Mouse (Mus musculus) lung, embryonic 14.5 days (tissue): ENCODE data around the gene Icos. TPM values are rescaled to one million over a fixed set of nuclear protein-coding genes. Genes with fewer than 3 reads are reported as not detected.

Experiments
- ATAC-seq: fragments of 200-750 bp; cut with Nextera tagmentation; 2 replicates; pipeline ENCODE4 v1.8.0; 2017; ENCODE audit warnings: mild to moderate bottlenecking, moderate TSS enrichment, moderate library complexity; ENCODE audit not compliant: insufficient read depth
- DNase-seq: peaks from one replicate; pipeline ENCODE4 v3.0.0-alpha.2; 2015
- H3K27ac ChIP-seq: fragments of 300-500 bp; sonication (generic); 2 replicates; pipeline ENCODE4 v1.5.1; 2014; ENCODE audit warnings: low read depth, mild to moderate bottlenecking, moderate library complexity
- H3K27me3 ChIP-seq: fragments of 300-500 bp; sonication (generic); 2 replicates; pipeline ENCODE4 v1.6.1; 2014; ENCODE audit warnings: low read length, control low read depth; ENCODE audit not compliant: insufficient read depth
- H3K36me3 ChIP-seq: fragments of 300-500 bp; sonication (generic); 2 replicates; pipeline ENCODE4 v1.6.1; 2014; ENCODE audit warnings: control low read depth; ENCODE audit not compliant: insufficient read depth
- H3K4me1 ChIP-seq: fragments of 300-500 bp; sonication (generic); 2 replicates; pipeline ENCODE4 v1.6.1; 2014; ENCODE audit warnings: antibody characterized with exemption, control low read depth; ENCODE audit not compliant: insufficient read depth
- H3K4me2 ChIP-seq: fragments of 300-500 bp; sonication (generic); 2 replicates; pipeline ENCODE4 v1.6.1; 2014; ENCODE audit warnings: mild to moderate bottlenecking
- H3K4me3 ChIP-seq: fragments of 300-500 bp; sonication (generic); 2 replicates; pipeline ENCODE4 v1.5.1; 2014; ENCODE audit warnings: low read depth, low read length
- H3K9ac ChIP-seq: fragments of 300-500 bp; sonication (generic); 2 replicates; pipeline ENCODE4 v1.6.1; 2014
- H3K9me3 ChIP-seq: fragments of 300-500 bp; sonication (generic); 2 replicates; pipeline ENCODE4 v1.6.1; 2016; ENCODE audit warnings: low read depth, low read length, control low read depth
- CTCF ChIP-seq: IDR thresholded peaks from 2 replicates; pipeline ENCODE4 v1.5.1; 2016; ENCODE audit warnings: antibody characterized with exemption, low read depth
- WGBS: fragments of 180-500 bp; shearing (Covaris S2); extraction: QIAGEN DNeasy Blood & Tissue Kit; methylation state at CpG from one replicate; pipeline ENCODE4 v1.1.7; 2014; 5-methylcytosine and 5-hydroxymethylcytosine counted together
- polyA plus RNA-seq: library from polyadenylated mRNA; unstranded; fragments of >200 nt; fragmentation: Nextera tagmentation; extraction: Ambion mirVana; gene quantifications from 2 replicates; pipeline ENCODE4 v1.2.1, GENCODE M21; 2014

Gene Icos
- polyA plus RNA-seq, 1 experiment from 2014 or later: not detected

- 78% methylated on average over 4 of the region's 4 CpGs for WGBS
- ATAC-seq (no peak), DNase-seq (no peak)
These were observed 60.5 kb downstream of the Icos start for GRCm38 (mm10) chr1:61038223-61038622.

GRCm38 (mm10) chr1:61039310-61039709, 61.6 kb downstream of the Icos start:
- Histone ChIP-seq H3K4me1 (no peaks in the 10 kb centered on the region), H3K36me3 (no peaks in the 10 kb centered on the region), H3K27ac (no peak overlapping the region), H3K9ac (no peak overlapping the region), H3K27me3 (0 out of 2 replicates have a peak, but pooled peaks cover 4% of the 10 kb centered on the region), H3K9me3 (no peaks in the 10 kb centered on the region), H3K4me2 (no peak overlapping the region), H3K4me3 (no peak overlapping the region)
- no peak for TF ChIP-seq CTCF
- ATAC-seq (no peak), DNase-seq (no peak)
- WGBS: 69% methylated on average over 4 of the region's 4 CpGs

More at GRCm38 (mm10) chr1:61038223-61038622, 60.5 kb downstream of the Icos start:
- Histone ChIP-seq H3K4me3 (no peak overlapping the region), H3K36me3 (no peaks in the 10 kb centered on the region), H3K4me2 (no peak overlapping the region), H3K9ac (no peak overlapping the region), H3K9me3 (no peaks in the 10 kb centered on the region), H3K27me3 (0 out of 2 replicates have a peak, but pooled peaks cover 4% of the 10 kb centered on the region), H3K27ac (no peak overlapping the region), H3K4me1 (no peaks in the 10 kb centered on the region)
- TF ChIP-seq CTCF: no peak

- WGBS: 92% methylated on average over 4 of the region's 4 CpGs
- no peak overlapping the region for H3K9ac ChIP-seq
- H3K4me3 ChIP-seq: no peak overlapping the region
- no peaks in the 10 kb centered on the region for H3K4me1 ChIP-seq
- ATAC-seq (no peak), DNase-seq (no peak)
- TF ChIP-seq CTCF: no peak
- H3K27ac ChIP-seq: no peak overlapping the region
- no peaks in the 10 kb centered on the region for H3K36me3 ChIP-seq
- no peak overlapping the region for H3K4me2 ChIP-seq
- no peaks in the 10 kb centered on the region for H3K9me3 ChIP-seq
- H3K27me3 ChIP-seq: 0 out of 2 replicates have a peak, but pooled peaks cover 4% of the 10 kb centered on the region
These were observed 62.7 kb downstream of the Icos start for GRCm38 (mm10) chr1:61040401-61040800.

GRCm38 (mm10) chr1:61042842-61043241, 65.1 kb downstream of the Icos start:
- Histone ChIP-seq H3K9me3 (no peaks in the 10 kb centered on the region), H3K27ac (no peak overlapping the region), H3K36me3 (no peaks in the 10 kb centered on the region), H3K9ac (no peak overlapping the region), H3K27me3 (no peaks in the 10 kb centered on the region), H3K4me3 (no peak overlapping the region), H3K4me2 (no peak overlapping the region), H3K4me1 (no peaks in the 10 kb centered on the region)
- 77% methylated on average over 2 of the region's 2 CpGs for WGBS
- no peak for TF ChIP-seq CTCF
- peak; percentile 6 for DNase-seq
- ATAC-seq: no peak

- Histone ChIP-seq H3K4me2 (no peak overlapping the region), H3K9ac (no peak overlapping the region), H3K27ac (no peak overlapping the region), H3K36me3 (no peaks in the 10 kb centered on the region), H3K4me1 (no peaks in the 10 kb centered on the region), H3K4me3 (no peak overlapping the region), H3K9me3 (no peaks in the 10 kb centered on the region), H3K27me3 (no peaks in the 10 kb centered on the region)
- ATAC-seq: no peak
- 75% methylated on average over 3 of the region's 3 CpGs for WGBS
- DNase-seq: no peak
- TF ChIP-seq CTCF: no peak
These were observed 68.5 kb downstream of the Icos start for GRCm38 (mm10) chr1:61046055-61046705.

- DNase-seq (no peak), ATAC-seq (no peak)
- Histone ChIP-seq H3K4me3 (no peak overlapping the region), H3K9me3 (no peaks in the 10 kb centered on the region), H3K27ac (no peak overlapping the region), H3K36me3 (no peaks in the 10 kb centered on the region), H3K9ac (no peak overlapping the region), H3K4me2 (no peak overlapping the region), H3K27me3 (no peaks in the 10 kb centered on the region), H3K4me1 (no peaks in the 10 kb centered on the region)
- no peak for TF ChIP-seq CTCF
- 74% methylated on average over 3 of the region's 3 CpGs for WGBS
These were observed 69.6 kb downstream of the Icos start for GRCm38 (mm10) chr1:61047336-61047735.

Other genes starting within 250 kb of the Icos start
- gene Ctla4, start 90.9 kb upstream of the Icos start, polyA plus RNA-seq: not detected in 2 replicates